Comparison of ENCODE assay signal across 36 mouse cellular contexts in the genomic region with DNA sequence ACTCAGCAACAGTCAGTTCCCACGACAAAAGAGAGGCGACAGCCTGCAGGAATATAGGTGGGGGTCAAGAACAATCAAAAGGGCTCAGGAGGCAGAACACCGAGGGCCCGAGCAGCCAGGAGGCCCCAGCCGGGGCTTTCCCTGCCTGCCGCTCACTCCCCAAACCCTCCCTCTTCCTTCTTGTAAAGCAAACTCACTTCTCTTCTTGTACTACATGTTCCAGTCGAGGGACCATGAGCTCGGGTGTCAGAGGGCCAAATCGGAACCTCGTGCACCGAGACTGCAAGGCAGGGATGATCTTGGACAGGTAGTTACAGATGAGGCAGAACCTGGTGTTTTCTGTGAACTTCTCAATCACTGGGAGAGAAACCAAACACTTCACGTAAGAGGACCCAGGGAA. TPM values are rescaled to one million over a fixed set of nuclear protein-coding genes. Genes with fewer than 3 reads are reported as not detected.
"Had no signal": no experiment of that assay in that cellular context is flagged by ENCODE, and none has a peak within 500 bp of the region (broad histone marks: within the 10 kb centered on the region; RNA-seq: fewer than 3 reads in every experiment).

No protein-coding gene starts in this region.

- DNase-seq: heart, postnatal 10 days; heart, postnatal 14 days; heart, postnatal 36 days; heart, postnatal 4 days; kidney, adult 18-20 months; kidney, adult 2 months; kidney, adult 8-10 months; kidney, adult 9 months; kidney, postnatal 10 days; kidney, postnatal 14 days; kidney, postnatal 25 days; kidney, postnatal 36 days; kidney, postnatal 4 days; layer of hippocampus, adult 9-11 months; layer of hippocampus, postnatal 36 days had no signal

- H3K27ac ChIP-seq: heart, embryonic 10.5 days; heart, embryonic 13.5 days; heart, embryonic 15.5 days; hindbrain, embryonic 10.5 days; hindbrain, embryonic 12.5 days; hindbrain, embryonic 13.5 days; hindbrain, embryonic 14.5 days; hindbrain, embryonic 15.5 days; hindbrain, postnatal 0 days; intestine, embryonic 15.5 days; kidney, embryonic 15.5 days; kidney, postnatal 0 days; left cerebral cortex, adult 2 months had no signal

- H3K27me3 ChIP-seq: heart, embryonic 12.5 days; heart, embryonic 13.5 days; heart, embryonic 15.5 days; hindbrain, embryonic 12.5 days; hindbrain, embryonic 13.5 days; hindbrain, embryonic 15.5 days; intestine, embryonic 15.5 days; kidney, embryonic 15.5 days had no signal

- H3K9me3 ChIP-seq: heart, embryonic 10.5 days; heart, embryonic 12.5 days; heart, embryonic 13.5 days; heart, embryonic 15.5 days; hindbrain, embryonic 10.5 days; hindbrain, embryonic 12.5 days; hindbrain, embryonic 13.5 days; hindbrain, embryonic 15.5 days; intestine, embryonic 15.5 days; kidney, embryonic 15.5 days had no signal

- H3K9ac ChIP-seq: heart, embryonic 12.5 days; heart, embryonic 15.5 days; hindbrain, embryonic 12.5 days; hindbrain, embryonic 13.5 days; hindbrain, embryonic 14.5 days; hindbrain, embryonic 15.5 days; intestine, embryonic 15.5 days; kidney, embryonic 15.5 days had no signal

- H3K4me3 ChIP-seq: heart, embryonic 10.5 days; heart, embryonic 12.5 days; heart, embryonic 13.5 days; heart, embryonic 15.5 days; hindbrain, embryonic 10.5 days; hindbrain, embryonic 12.5 days; hindbrain, embryonic 13.5 days; hindbrain, embryonic 15.5 days; intestine, embryonic 15.5 days; kidney, embryonic 15.5 days; layer of hippocampus, adult 2 months; left cerebral cortex, adult 2 months had no signal

- H3K4me2 ChIP-seq: heart, embryonic 11.5 days; heart, embryonic 12.5 days; heart, embryonic 13.5 days; heart, embryonic 15.5 days; hindbrain, embryonic 12.5 days; hindbrain, embryonic 13.5 days; hindbrain, embryonic 14.5 days; hindbrain, embryonic 15.5 days; intestine, embryonic 15.5 days; kidney, embryonic 15.5 days had no signal

- ATAC-seq: hindbrain, postnatal 0 days; inflammation-experienced regulatory T-cells, adult 6 months; intestine, embryonic 15.5 days; intestine, embryonic 16.5 days; intestine, postnatal 0 days had no signal

RNA-seq across cellular contexts. Expression of a gene that starts 30.6 kb away (rescaled TPM):
- total RNA-seq: heart, postnatal 25 days had no signal
- polyA plus RNA-seq: heart, postnatal 0 days had no signal
